Mouse (Mus musculus): ENCODE data around the gene Skap2. TPM values are rescaled to one million over a fixed set of nuclear protein-coding genes. Genes with fewer than 3 reads are reported as not detected.

Skap2 gene
- polyA plus RNA-seq, 1 experiment from 2014 or later: 5.8 TPM

- WGBS: 83% methylated on average over 4 of the region's 4 CpGs
- Histone ChIP-seq H3K4me1 (ENCODE audit: control insufficient read depth, insufficient read depth, low read length) (no peaks in the 10 kb centered on the region), H3K4me2 (ENCODE audit: low read length) (no peak overlapping the region), H3K9me3 (ENCODE audit: control insufficient read depth, low read length) (no peaks in the 10 kb centered on the region), H3K27me3 (ENCODE audit: control insufficient read depth, insufficient read depth, low read length) (no peaks in the 10 kb centered on the region; the same call in 1 of the 2 replicates), H3K36me3 (ENCODE audit: control insufficient read depth, insufficient read depth, low read length) (no peaks in the 10 kb centered on the region), H3K4me3 (replicated peaks; ENCODE audit: low read depth, low read length) (no peak overlapping the region), H3K27ac (replicated peaks; ENCODE audit: low read depth, low read length) (no peak overlapping the region), H3K9ac (replicated peaks; ENCODE audit: low read length) (no peak overlapping the region)
- ATAC-seq (ENCODE audit: low FRiP score, low TSS enrichment) (no peak), DNase-seq (no peak)
Measured at GRCm38 (mm10) chr6:51889824-51890223, 122.5 kb downstream of the Skap2 start.

- no peak overlapping the region for H3K9ac ChIP-seq (replicated peaks; ENCODE audit: low read length)
- H3K27me3 ChIP-seq (ENCODE audit: control insufficient read depth, insufficient read depth, low read length): no peaks in the 10 kb centered on the region; the same call in 1 of the 2 replicates
- H3K36me3 ChIP-seq (ENCODE audit: control insufficient read depth, insufficient read depth, low read length): no peaks in the 10 kb centered on the region
- no peak overlapping the region for H3K4me3 ChIP-seq (replicated peaks; ENCODE audit: low read depth, low read length)
- H3K27ac ChIP-seq (replicated peaks; ENCODE audit: low read depth, low read length): no peak overlapping the region
- ATAC-seq (ENCODE audit: low FRiP score, low TSS enrichment): no peak
- WGBS: 54% methylated on average over 3 of the region's 3 CpGs
- peaks cover 3% of the 10 kb centered on the region; the same call in 1 of the 2 replicates for H3K4me1 ChIP-seq (ENCODE audit: control insufficient read depth, insufficient read depth, low read length)
- H3K4me2 ChIP-seq (ENCODE audit: low read length): no peak overlapping the region
- DNase-seq: no peak
- no peaks in the 10 kb centered on the region for H3K9me3 ChIP-seq (ENCODE audit: control insufficient read depth, low read length)
Measured at GRCm38 (mm10) chr6:51886902-51887431, 125.4 kb downstream of the Skap2 start.

- H3K4me1 ChIP-seq (ENCODE audit: control insufficient read depth, insufficient read depth, low read length): peaks cover 3% of the 10 kb centered on the region; the same call in 1 of the 2 replicates
- DNase-seq (peak; percentile 58), ATAC-seq (ENCODE audit: low FRiP score, low TSS enrichment) (no peak)
- H3K4me3 ChIP-seq (replicated peaks; ENCODE audit: low read depth, low read length): no peak overlapping the region
- 0 out of 2 replicates have a peak, but pooled peaks cover 2% of the 10 kb centered on the region for H3K27me3 ChIP-seq (ENCODE audit: control insufficient read depth, insufficient read depth, low read length)
- no peak overlapping the region for H3K9ac ChIP-seq (replicated peaks; ENCODE audit: low read length)
- 55% methylated on average over 5 of the region's 5 CpGs for WGBS
- peak overlapping the region; percentile 52; the same call in 1 of the 2 replicates for H3K27ac ChIP-seq (replicated peaks; ENCODE audit: low read depth, low read length)
- no peaks in the 10 kb centered on the region for H3K36me3 ChIP-seq (ENCODE audit: control insufficient read depth, insufficient read depth, low read length)
- H3K9me3 ChIP-seq (ENCODE audit: control insufficient read depth, low read length): no peaks in the 10 kb centered on the region
- no peak overlapping the region for H3K4me2 ChIP-seq (ENCODE audit: low read length)
Measured at GRCm38 (mm10) chr6:51882880-51883274, 129.5 kb downstream of the Skap2 start.

GRCm38 (mm10) chr6:51882266-51882879 is 130.0 kb downstream of the Skap2 start:
- DNase-seq (no peak), ATAC-seq (ENCODE audit: low FRiP score, low TSS enrichment) (no peak)
- 0 out of 2 replicates have a peak, but pooled peaks cover 5% of the 10 kb centered on the region for H3K27me3 ChIP-seq (ENCODE audit: control insufficient read depth, insufficient read depth, low read length)
- no peak overlapping the region for H3K4me3 ChIP-seq (replicated peaks; ENCODE audit: low read depth, low read length)
- peaks cover 3% of the 10 kb centered on the region; the same call in 1 of the 2 replicates for H3K4me1 ChIP-seq (ENCODE audit: control insufficient read depth, insufficient read depth, low read length)
- 0 out of 2 replicates have a peak overlapping the region, but pooled peaks have one; percentile 9 for H3K27ac ChIP-seq (replicated peaks; ENCODE audit: low read depth, low read length)
- WGBS: 80% methylated on average over 17 of the region's 17 CpGs
- no peak overlapping the region for H3K9ac ChIP-seq (replicated peaks; ENCODE audit: low read length)
- no peak overlapping the region for H3K4me2 ChIP-seq (ENCODE audit: low read length)
- H3K36me3 ChIP-seq (ENCODE audit: control insufficient read depth, insufficient read depth, low read length): no peaks in the 10 kb centered on the region
- H3K9me3 ChIP-seq (ENCODE audit: control insufficient read depth, low read length): no peaks in the 10 kb centered on the region

- 0 out of 2 replicates have a peak, but pooled peaks cover 5% of the 10 kb centered on the region for H3K27me3 ChIP-seq (ENCODE audit: control insufficient read depth, insufficient read depth, low read length)
- ATAC-seq (ENCODE audit: low FRiP score, low TSS enrichment): no peak
- H3K4me3 ChIP-seq (replicated peaks; ENCODE audit: low read depth, low read length): no peak overlapping the region
- no peaks in the 10 kb centered on the region for H3K36me3 ChIP-seq (ENCODE audit: control insufficient read depth, insufficient read depth, low read length)
- no peaks in the 10 kb centered on the region for H3K9me3 ChIP-seq (ENCODE audit: control insufficient read depth, low read length)
- H3K4me2 ChIP-seq (ENCODE audit: low read length): no peak overlapping the region
- 72% methylated on average over 13 of the region's 13 CpGs for WGBS
- H3K4me1 ChIP-seq (ENCODE audit: control insufficient read depth, insufficient read depth, low read length): peaks cover 3% of the 10 kb centered on the region; the same call in 1 of the 2 replicates
- DNase-seq: no peak
- H3K9ac ChIP-seq (replicated peaks; ENCODE audit: low read length): no peak overlapping the region
- H3K27ac ChIP-seq (replicated peaks; ENCODE audit: low read depth, low read length): no peak overlapping the region
Measured at GRCm38 (mm10) chr6:51881181-51881968, 131.0 kb downstream of the Skap2 start.

- no peak overlapping the region for H3K9ac ChIP-seq (replicated peaks; ENCODE audit: low read length)
- H3K27ac ChIP-seq (replicated peaks; ENCODE audit: low read depth, low read length): no peak overlapping the region
- DNase-seq (no peak), ATAC-seq (ENCODE audit: low FRiP score, low TSS enrichment) (no peak)
- H3K4me2 ChIP-seq (ENCODE audit: low read length): no peak overlapping the region
- no peak overlapping the region for H3K4me3 ChIP-seq (replicated peaks; ENCODE audit: low read depth, low read length)
- 0 out of 2 replicates have a peak, but pooled peaks cover 5% of the 10 kb centered on the region for H3K27me3 ChIP-seq (ENCODE audit: control insufficient read depth, insufficient read depth, low read length)
- WGBS: 71% methylated on average over 6 of the region's 6 CpGs
- no peaks in the 10 kb centered on the region for H3K36me3 ChIP-seq (ENCODE audit: control insufficient read depth, insufficient read depth, low read length)
- no peaks in the 10 kb centered on the region for H3K9me3 ChIP-seq (ENCODE audit: control insufficient read depth, low read length)
- H3K4me1 ChIP-seq (ENCODE audit: control insufficient read depth, insufficient read depth, low read length): peaks cover 3% of the 10 kb centered on the region; the same call in 1 of the 2 replicates
Measured at GRCm38 (mm10) chr6:51880778-51881177, 131.6 kb downstream of the Skap2 start.

GRCm38 (mm10) chr6:51878551-51878950 is 133.8 kb downstream of the Skap2 start:
- H3K4me1 ChIP-seq (ENCODE audit: control insufficient read depth, insufficient read depth, low read length): peaks cover 3% of the 10 kb centered on the region; the same call in 1 of the 2 replicates
- no peak overlapping the region for H3K4me3 ChIP-seq (replicated peaks; ENCODE audit: low read depth, low read length)
- no peaks in the 10 kb centered on the region for H3K9me3 ChIP-seq (ENCODE audit: control insufficient read depth, low read length)
- no peaks in the 10 kb centered on the region for H3K36me3 ChIP-seq (ENCODE audit: control insufficient read depth, insufficient read depth, low read length)
- peaks cover 8% of the 10 kb centered on the region; the same call in 1 of the 2 replicates for H3K27me3 ChIP-seq (ENCODE audit: control insufficient read depth, insufficient read depth, low read length)
- WGBS: 93% methylated on average over 2 of the region's 2 CpGs
- DNase-seq (no peak), ATAC-seq (ENCODE audit: low FRiP score, low TSS enrichment) (no peak)
- no peak overlapping the region for H3K4me2 ChIP-seq (ENCODE audit: low read length)
- H3K9ac ChIP-seq (replicated peaks; ENCODE audit: low read length): no peak overlapping the region
- H3K27ac ChIP-seq (replicated peaks; ENCODE audit: low read depth, low read length): no peak overlapping the region

GRCm38 (mm10) chr6:51876841-51877553 is 135.4 kb downstream of the Skap2 start:
- DNase-seq (no peak), ATAC-seq (ENCODE audit: low FRiP score, low TSS enrichment) (no peak)
- WGBS: 79% methylated on average over 13 of the region's 13 CpGs
- no peak overlapping the region for H3K4me2 ChIP-seq (ENCODE audit: low read length)
- H3K36me3 ChIP-seq (ENCODE audit: control insufficient read depth, insufficient read depth, low read length): no peaks in the 10 kb centered on the region
- H3K27ac ChIP-seq (replicated peaks; ENCODE audit: low read depth, low read length): no peak overlapping the region
- no peak overlapping the region for H3K4me3 ChIP-seq (replicated peaks; ENCODE audit: low read depth, low read length)
- H3K27me3 ChIP-seq (ENCODE audit: control insufficient read depth, insufficient read depth, low read length): peaks cover 8% of the 10 kb centered on the region; the same call in 1 of the 2 replicates
- no peaks in the 10 kb centered on the region for H3K4me1 ChIP-seq (ENCODE audit: control insufficient read depth, insufficient read depth, low read length)
- no peak overlapping the region for H3K9ac ChIP-seq (replicated peaks; ENCODE audit: low read length)
- H3K9me3 ChIP-seq (ENCODE audit: control insufficient read depth, low read length): no peaks in the 10 kb centered on the region
